Mouse (Mus musculus): ENCODE measurements around the gene Pibf1. TPM values are rescaled to one million over a fixed set of nuclear protein-coding genes. Genes with fewer than 3 reads are reported as not detected.

Pibf1 gene
- polyA plus RNA-seq, 1 experiment from 2014 or later, result 20.2 TPM

GRCm38 (mm10) chr14:99129050-99129449 lies 29.8 kb downstream of the Pibf1 start:
- DNase-seq (ENCODE audit: low spot score) (no peak), ATAC-seq (ENCODE audit: insufficient read depth, low FRiP score, low TSS enrichment) (no peak)
- no peak overlapping the region for H3K9ac ChIP-seq (ENCODE audit: low read length)
- WGBS, result 81% methylated on average over 2 of the region's 2 CpGs
- H3K4me1 ChIP-seq (ENCODE audit: control insufficient read depth, insufficient read depth, low read length), result no peaks in the 10 kb centered on the region
- no peaks in the 10 kb centered on the region for H3K27me3 ChIP-seq (ENCODE audit: control insufficient read depth, insufficient read depth, low read length)
- no peaks in the 10 kb centered on the region for H3K9me3 ChIP-seq (ENCODE audit: control insufficient read depth, low read length)
- no peak overlapping the region for H3K4me2 ChIP-seq (ENCODE audit: low read depth)
- no peaks in the 10 kb centered on the region for H3K36me3 ChIP-seq (ENCODE audit: control insufficient read depth, insufficient read depth, low read length)
- H3K4me3 ChIP-seq (ENCODE audit: low read depth, low read length), result no peak overlapping the region
- H3K27ac ChIP-seq (ENCODE audit: low read depth, low read length), result no peak overlapping the region

DNA sequence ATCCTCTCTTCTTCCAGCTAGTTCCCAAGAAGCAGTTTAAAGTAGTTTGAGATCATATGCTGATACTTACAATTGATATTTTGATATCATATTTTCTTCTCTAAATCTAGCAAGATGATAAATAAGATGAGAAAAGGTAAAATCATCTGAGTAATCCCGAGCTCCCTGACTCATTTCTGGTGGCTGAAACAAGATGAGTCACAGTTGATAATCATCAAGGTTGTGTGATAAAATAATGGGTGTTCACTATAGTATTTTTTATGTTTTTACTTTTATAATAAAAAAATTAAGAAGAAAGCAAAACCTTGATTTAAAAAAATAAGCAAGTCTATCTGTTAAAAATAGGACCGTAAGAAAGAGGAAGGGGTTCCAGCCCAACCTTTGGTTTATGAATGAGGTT lies 34.8 kb downstream of the Pibf1 start:
- 92% methylated on average over 2 of the region's 2 CpGs for WGBS
- no peaks in the 10 kb centered on the region for H3K27me3 ChIP-seq (ENCODE audit: control insufficient read depth, insufficient read depth, low read length)
- no peak overlapping the region for H3K27ac ChIP-seq (ENCODE audit: low read depth, low read length)
- DNase-seq (ENCODE audit: low spot score), result no peak
- no peak overlapping the region for H3K4me2 ChIP-seq (ENCODE audit: low read depth)
- no peak overlapping the region for H3K9ac ChIP-seq (ENCODE audit: low read length)
- no peaks in the 10 kb centered on the region for H3K36me3 ChIP-seq (ENCODE audit: control insufficient read depth, insufficient read depth, low read length)
- H3K4me1 ChIP-seq (ENCODE audit: control insufficient read depth, insufficient read depth, low read length), result no peaks in the 10 kb centered on the region
- no peak overlapping the region for H3K4me3 ChIP-seq (ENCODE audit: low read depth, low read length)
- no peaks in the 10 kb centered on the region for H3K9me3 ChIP-seq (ENCODE audit: control insufficient read depth, low read length)
- no peak for ATAC-seq (ENCODE audit: insufficient read depth, low FRiP score, low TSS enrichment)

- Histone ChIP-seq H3K4me2 (ENCODE audit: low read depth) (no peak overlapping the region), H3K36me3 (ENCODE audit: control insufficient read depth, insufficient read depth, low read length) (no peaks in the 10 kb centered on the region), H3K27me3 (ENCODE audit: control insufficient read depth, insufficient read depth, low read length) (no peaks in the 10 kb centered on the region), H3K9ac (ENCODE audit: low read length) (no peak overlapping the region), H3K4me1 (ENCODE audit: control insufficient read depth, insufficient read depth, low read length) (no peaks in the 10 kb centered on the region), H3K27ac (ENCODE audit: low read depth, low read length) (no peak overlapping the region), H3K9me3 (ENCODE audit: control insufficient read depth, low read length) (no peaks in the 10 kb centered on the region), H3K4me3 (ENCODE audit: low read depth, low read length) (no peak overlapping the region)
- DNase-seq (ENCODE audit: low spot score), result no peak
- WGBS, result 91% methylated on average over 9 of the region's 9 CpGs
- ATAC-seq (ENCODE audit: insufficient read depth, low FRiP score, low TSS enrichment), result no peak
Measured at GRCm38 (mm10) chr14:99135761-99136160, 36.5 kb downstream of the Pibf1 start.

- DNase-seq (ENCODE audit: low spot score) (no peak), ATAC-seq (ENCODE audit: insufficient read depth, low FRiP score, low TSS enrichment) (no peak)
- Histone ChIP-seq H3K36me3 (ENCODE audit: control insufficient read depth, insufficient read depth, low read length) (no peaks in the 10 kb centered on the region), H3K9me3 (ENCODE audit: control insufficient read depth, low read length) (no peaks in the 10 kb centered on the region), H3K27me3 (ENCODE audit: control insufficient read depth, insufficient read depth, low read length) (no peaks in the 10 kb centered on the region), H3K4me3 (ENCODE audit: low read depth, low read length) (no peak overlapping the region), H3K27ac (ENCODE audit: low read depth, low read length) (no peak overlapping the region), H3K4me1 (ENCODE audit: control insufficient read depth, insufficient read depth, low read length) (no peaks in the 10 kb centered on the region), H3K9ac (ENCODE audit: low read length) (no peak overlapping the region), H3K4me2 (ENCODE audit: low read depth) (no peak overlapping the region)
- 95% methylated on average over 16 of the region's 16 CpGs for WGBS
Measured at GRCm38 (mm10) chr14:99136297-99136696, 37.1 kb downstream of the Pibf1 start.

DNA sequence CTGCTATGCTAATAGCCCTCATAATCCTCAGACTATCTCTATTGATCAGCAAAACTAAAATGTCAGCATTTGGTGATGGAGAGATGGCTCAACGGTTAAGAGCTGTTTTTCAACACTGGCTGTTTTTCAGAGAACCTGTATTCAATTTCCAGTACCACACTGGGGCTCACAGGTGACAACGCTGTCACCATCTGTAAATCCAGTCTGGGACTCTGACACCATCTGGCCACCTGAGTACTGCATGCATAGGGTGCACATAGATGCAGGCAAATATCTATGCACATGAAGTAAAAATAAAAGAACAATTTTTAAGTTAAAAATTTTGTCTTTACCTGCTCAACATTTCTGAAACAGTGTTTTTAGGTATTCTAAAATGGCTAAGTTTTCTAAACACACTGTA lies 40.8 kb downstream of the Pibf1 start:
- no peak for DNase-seq (ENCODE audit: low spot score)
- no peak overlapping the region for H3K9ac ChIP-seq (ENCODE audit: low read length)
- H3K27me3 ChIP-seq (ENCODE audit: control insufficient read depth, insufficient read depth, low read length), result no peaks in the 10 kb centered on the region
- H3K4me2 ChIP-seq (ENCODE audit: low read depth), result no peak overlapping the region
- H3K4me3 ChIP-seq (ENCODE audit: low read depth, low read length), result no peak overlapping the region
- H3K9me3 ChIP-seq (ENCODE audit: control insufficient read depth, low read length), result no peaks in the 10 kb centered on the region
- no peak for ATAC-seq (ENCODE audit: insufficient read depth, low FRiP score, low TSS enrichment)
- H3K4me1 ChIP-seq (ENCODE audit: control insufficient read depth, insufficient read depth, low read length), result no peaks in the 10 kb centered on the region
- WGBS, result 95% methylated on average over 2 of the region's 2 CpGs
- no peak overlapping the region for H3K27ac ChIP-seq (ENCODE audit: low read depth, low read length)
- H3K36me3 ChIP-seq (ENCODE audit: control insufficient read depth, insufficient read depth, low read length), result no peaks in the 10 kb centered on the region

- peak; percentile 90 for ATAC-seq (ENCODE audit: insufficient read depth, low FRiP score, low TSS enrichment)
- WGBS, result 26% methylated on average over 15 of the region's 15 CpGs
Measured at GRCm38 (mm10) chr14:99141786-99142633, 42.8 kb downstream of the Pibf1 start.

GRCm38 (mm10) chr14:99146841-99147240 lies 47.6 kb downstream of the Pibf1 start:
- ATAC-seq (ENCODE audit: insufficient read depth, low FRiP score, low TSS enrichment) (no peak), DNase-seq (ENCODE audit: low spot score) (no peak)
- WGBS, result 64% methylated on average over 1 of the region's 1 CpGs
- Histone ChIP-seq H3K9ac (ENCODE audit: low read length) (no peak overlapping the region), H3K27me3 (ENCODE audit: control insufficient read depth, insufficient read depth, low read length) (no peaks in the 10 kb centered on the region), H3K4me1 (ENCODE audit: control insufficient read depth, insufficient read depth, low read length) (no peaks in the 10 kb centered on the region), H3K9me3 (ENCODE audit: control insufficient read depth, low read length) (no peaks in the 10 kb centered on the region), H3K4me3 (ENCODE audit: low read depth, low read length) (no peak overlapping the region), H3K36me3 (ENCODE audit: control insufficient read depth, insufficient read depth, low read length) (no peaks in the 10 kb centered on the region; the same call in 1 of the 2 replicates), H3K4me2 (ENCODE audit: low read depth) (no peak overlapping the region), H3K27ac (ENCODE audit: low read depth, low read length) (no peak overlapping the region)

More at GRCm38 (mm10) chr14:99141786-99142633, 42.8 kb downstream of the Pibf1 start:
- Histone ChIP-seq H3K9ac (ENCODE audit: low read length) (no peak overlapping the region), H3K4me1 (ENCODE audit: control insufficient read depth, insufficient read depth, low read length) (no peaks in the 10 kb centered on the region), H3K27ac (ENCODE audit: low read depth, low read length) (no peak overlapping the region), H3K4me3 (ENCODE audit: low read depth, low read length) (no peak overlapping the region), H3K4me2 (ENCODE audit: low read depth) (no peak overlapping the region), H3K36me3 (ENCODE audit: control insufficient read depth, insufficient read depth, low read length) (no peaks in the 10 kb centered on the region), H3K9me3 (ENCODE audit: control insufficient read depth, low read length) (no peaks in the 10 kb centered on the region), H3K27me3 (ENCODE audit: control insufficient read depth, insufficient read depth, low read length) (no peaks in the 10 kb centered on the region)
- DNase-seq (ENCODE audit: low spot score), result peak; percentile 87

GRCm38 (mm10) chr14:99152683-99153082 lies 53.5 kb downstream of the Pibf1 start:
- 95% methylated on average over 4 of the region's 4 CpGs for WGBS
- Histone ChIP-seq H3K9me3 (ENCODE audit: control insufficient read depth, low read length) (no peaks in the 10 kb centered on the region), H3K4me1 (ENCODE audit: control insufficient read depth, insufficient read depth, low read length) (no peaks in the 10 kb centered on the region), H3K4me3 (ENCODE audit: low read depth, low read length) (no peak overlapping the region), H3K27me3 (ENCODE audit: control insufficient read depth, insufficient read depth, low read length) (no peaks in the 10 kb centered on the region), H3K9ac (ENCODE audit: low read length) (no peak overlapping the region), H3K4me2 (ENCODE audit: low read depth) (no peak overlapping the region), H3K36me3 (ENCODE audit: control insufficient read depth, insufficient read depth, low read length) (no peaks in the 10 kb centered on the region; the same call in 1 of the 2 replicates), H3K27ac (ENCODE audit: low read depth, low read length) (no peak overlapping the region)
- DNase-seq (ENCODE audit: low spot score) (no peak), ATAC-seq (ENCODE audit: insufficient read depth, low FRiP score, low TSS enrichment) (no peak)

- Histone ChIP-seq H3K9ac (ENCODE audit: low read length) (no peak overlapping the region), H3K4me3 (ENCODE audit: low read depth, low read length) (no peak overlapping the region), H3K27me3 (ENCODE audit: control insufficient read depth, insufficient read depth, low read length) (no peaks in the 10 kb centered on the region), H3K4me2 (ENCODE audit: low read depth) (no peak overlapping the region), H3K4me1 (ENCODE audit: control insufficient read depth, insufficient read depth, low read length) (no peaks in the 10 kb centered on the region), H3K27ac (ENCODE audit: low read depth, low read length) (no peak overlapping the region), H3K9me3 (ENCODE audit: control insufficient read depth, low read length) (no peaks in the 10 kb centered on the region), H3K36me3 (ENCODE audit: control insufficient read depth, insufficient read depth, low read length) (no peaks in the 10 kb centered on the region)
- WGBS, result 66% methylated on average over 6 of the region's 6 CpGs
- ATAC-seq (ENCODE audit: insufficient read depth, low FRiP score, low TSS enrichment) (no peak), DNase-seq (ENCODE audit: low spot score) (no peak)
Measured at GRCm38 (mm10) chr14:99159940-99160339, 60.7 kb downstream of the Pibf1 start.
